Mouse (Mus musculus) stomach, embryonic 16.5 days (tissue): ENCODE results near the gene Dctn1. TPM values are rescaled to one million over a fixed set of nuclear protein-coding genes. Genes with fewer than 3 reads are reported as not detected.

Source experiments
- ATAC-seq: fragments of 200-750 bp; cut with Nextera tagmentation; 2 replicates; pipeline ENCODE4 v1.8.0; 2017; ENCODE audit warnings: moderate number of reproducible peaks, moderate TSS enrichment; ENCODE audit not compliant: insufficient read depth, low FRiP score
- H3K27ac ChIP-seq: fragments of 300-500 bp; sonication (generic); 2 replicates; pipeline ENCODE4 v1.5.1; 2014; ENCODE audit warnings: low read length
- H3K27me3 ChIP-seq: fragments of 300-500 bp; sonication (generic); 2 replicates; pipeline ENCODE4 v1.6.1; 2014; ENCODE audit warnings: low read length, control low read depth, mixed read lengths; ENCODE audit not compliant: control insufficient read depth, insufficient read depth
- H3K36me3 ChIP-seq: fragments of 300-500 bp; sonication (generic); 2 replicates; pipeline ENCODE4 v1.6.1; 2014; ENCODE audit warnings: low read length; ENCODE audit not compliant: control insufficient read depth, insufficient read depth
- H3K4me1 ChIP-seq: fragments of 300-500 bp; sonication (generic); 2 replicates; pipeline ENCODE4 v1.6.1; 2014; ENCODE audit warnings: low read length, control low read depth, mixed read lengths; ENCODE audit not compliant: control insufficient read depth, insufficient read depth
- H3K4me2 ChIP-seq: fragments of 300-500 bp; sonication (generic); 2 replicates; pipeline ENCODE4 v1.6.1; 2014; ENCODE audit warnings: low read depth, low read length, mixed read lengths
- H3K4me3 ChIP-seq: fragments of 300-500 bp; sonication (generic); replicated peaks from 2 replicates; pipeline ENCODE4 v1.5.1; 2014; ENCODE audit warnings: mild to moderate bottlenecking, low read length
- H3K9ac ChIP-seq: fragments of 300-500 bp; sonication (generic); 2 replicates; pipeline ENCODE4 v1.6.1; 2014; ENCODE audit warnings: low read length
- H3K9me3 ChIP-seq: fragments of 300-500 bp; sonication (generic); replicated peaks from 2 replicates; pipeline ENCODE4 v1.6.1; 2016; ENCODE audit warnings: low read length, control low read depth; ENCODE audit not compliant: control insufficient read depth
- WGBS: fragments of 180-500 bp; shearing (Covaris S2); extraction: QIAGEN DNeasy Blood & Tissue Kit; methylation state at CpG from one replicate; pipeline ENCODE4 v1.1.7; 2014; 5-methylcytosine and 5-hydroxymethylcytosine counted together
- polyA plus RNA-seq: library from polyadenylated mRNA; unstranded; fragments of >200 nt; fragmentation: Nextera tagmentation; extraction: Ambion mirVana; gene quantifications from 2 replicates; pipeline ENCODE4 v1.2.1, GENCODE M21; 2015

The Dctn1 gene
- polyA plus RNA-seq, 1 experiment from 2014 or later: 74.1 TPM

- WGBS: 10% methylated on average over 41 of the region's 41 CpGs
- Histone ChIP-seq H3K4me2 (peak overlapping the region; percentile 57), H3K4me3 (peak overlapping the region; percentile 30), H3K9me3 (no peaks in the 10 kb centered on the region), H3K27me3 (no peaks in the 10 kb centered on the region), H3K9ac (peak overlapping the region; percentile 64), H3K36me3 (0 out of 2 replicates have a peak, but pooled peaks cover 2% of the 10 kb centered on the region), H3K27ac (peak overlapping the region; percentile 61), H3K4me1 (peaks cover 28% of the 10 kb centered on the region)
- no peak for ATAC-seq
Measured at GRCm38 (mm10) chr6:83142211-83142731, 23.4 kb upstream of the Dctn1 start.

GRCm38 (mm10) chr6:83142886-83143285 lies 22.8 kb upstream of the Dctn1 start:
- peak overlapping the region; percentile 57 for H3K4me2 ChIP-seq
- H3K27ac ChIP-seq: peak overlapping the region; percentile 61
- no peaks in the 10 kb centered on the region for H3K9me3 ChIP-seq
- H3K4me3 ChIP-seq: no peak overlapping the region
- 50% methylated on average over 11 of the region's 11 CpGs for WGBS
- no peak for ATAC-seq
- H3K27me3 ChIP-seq: no peaks in the 10 kb centered on the region
- H3K9ac ChIP-seq: peak overlapping the region; percentile 64; the same call in 1 of the 2 replicates
- peaks cover 25% of the 10 kb centered on the region for H3K4me1 ChIP-seq
- H3K36me3 ChIP-seq: 0 out of 2 replicates have a peak, but pooled peaks cover 4% of the 10 kb centered on the region

- Histone ChIP-seq H3K36me3 (0 out of 2 replicates have a peak, but pooled peaks cover 4% of the 10 kb centered on the region), H3K4me1 (peaks cover 13% of the 10 kb centered on the region), H3K9me3 (no peaks in the 10 kb centered on the region), H3K4me2 (no peak overlapping the region), H3K27me3 (no peaks in the 10 kb centered on the region), H3K9ac (no peak overlapping the region), H3K27ac (no peak overlapping the region), H3K4me3 (no peak overlapping the region)
- ATAC-seq: no peak
- 41% methylated on average over 2 of the region's 2 CpGs for WGBS
Measured at GRCm38 (mm10) chr6:83145209-83145608, 20.5 kb upstream of the Dctn1 start.

GRCm38 (mm10) chr6:83145805-83146204 lies 19.9 kb upstream of the Dctn1 start:
- WGBS: 62% methylated on average over 9 of the region's 9 CpGs
- no peak for ATAC-seq
- Histone ChIP-seq H3K4me1 (peaks cover 13% of the 10 kb centered on the region), H3K4me3 (no peak overlapping the region), H3K27me3 (no peaks in the 10 kb centered on the region), H3K36me3 (0 out of 2 replicates have a peak, but pooled peaks cover 4% of the 10 kb centered on the region), H3K27ac (peak overlapping the region; percentile 21; the same call in 1 of the 2 replicates), H3K4me2 (no peak overlapping the region), H3K9ac (0 out of 2 replicates have a peak overlapping the region, but pooled peaks have one; percentile 25), H3K9me3 (no peaks in the 10 kb centered on the region)

- WGBS: 56% methylated on average over 7 of the region's 7 CpGs
- H3K27ac ChIP-seq: no peak overlapping the region
- H3K36me3 ChIP-seq: 0 out of 2 replicates have a peak, but pooled peaks cover 4% of the 10 kb centered on the region
- H3K27me3 ChIP-seq: no peaks in the 10 kb centered on the region
- no peak for ATAC-seq
- no peaks in the 10 kb centered on the region for H3K9me3 ChIP-seq
- H3K4me1 ChIP-seq: peaks cover 5% of the 10 kb centered on the region; the same call in 1 of the 2 replicates
- H3K4me3 ChIP-seq: no peak overlapping the region
- no peak overlapping the region for H3K4me2 ChIP-seq
- H3K9ac ChIP-seq: no peak overlapping the region
Measured at GRCm38 (mm10) chr6:83147280-83147679, 18.4 kb upstream of the Dctn1 start.

- Histone ChIP-seq H3K36me3 (0 out of 2 replicates have a peak, but pooled peaks cover 4% of the 10 kb centered on the region), H3K4me1 (peaks cover 9% of the 10 kb centered on the region; the same call in 1 of the 2 replicates), H3K9me3 (no peaks in the 10 kb centered on the region), H3K27ac (no peak overlapping the region), H3K4me3 (no peak overlapping the region), H3K9ac (no peak overlapping the region), H3K4me2 (no peak overlapping the region), H3K27me3 (0 out of 2 replicates have a peak, but pooled peaks cover 4% of the 10 kb centered on the region)
- WGBS: 39% methylated on average over 8 of the region's 8 CpGs
- ATAC-seq: no peak
Measured at GRCm38 (mm10) chr6:83151721-83152120, 14.0 kb upstream of the Dctn1 start.

GRCm38 (mm10) chr6:83153038-83153437 lies 12.7 kb upstream of the Dctn1 start:
- no peak overlapping the region for H3K4me3 ChIP-seq
- no peak overlapping the region for H3K27ac ChIP-seq
- H3K27me3 ChIP-seq: 0 out of 2 replicates have a peak, but pooled peaks cover 4% of the 10 kb centered on the region
- no peak for ATAC-seq
- no peaks in the 10 kb centered on the region for H3K36me3 ChIP-seq
- H3K4me1 ChIP-seq: peaks cover 9% of the 10 kb centered on the region; the same call in 1 of the 2 replicates
- no peaks in the 10 kb centered on the region for H3K9me3 ChIP-seq
- H3K4me2 ChIP-seq: no peak overlapping the region
- WGBS: 84% methylated on average over 12 of the region's 12 CpGs
- no peak overlapping the region for H3K9ac ChIP-seq

- peaks cover 9% of the 10 kb centered on the region; the same call in 1 of the 2 replicates for H3K4me1 ChIP-seq
- no peaks in the 10 kb centered on the region for H3K9me3 ChIP-seq
- H3K27ac ChIP-seq: no peak overlapping the region
- H3K9ac ChIP-seq: no peak overlapping the region
- 73% methylated on average over 5 of the region's 5 CpGs for WGBS
- no peak for ATAC-seq
- 0 out of 2 replicates have a peak, but pooled peaks cover 4% of the 10 kb centered on the region for H3K27me3 ChIP-seq
- H3K4me2 ChIP-seq: no peak overlapping the region
- H3K36me3 ChIP-seq: no peaks in the 10 kb centered on the region
- H3K4me3 ChIP-seq: no peak overlapping the region
Measured at GRCm38 (mm10) chr6:83153485-83153884, 12.2 kb upstream of the Dctn1 start.

- WGBS: 7% methylated on average over 23 of the region's 23 CpGs
- no peaks in the 10 kb centered on the region for H3K36me3 ChIP-seq
- no peak overlapping the region for H3K27ac ChIP-seq
- peaks cover 9% of the 10 kb centered on the region; the same call in 1 of the 2 replicates for H3K4me1 ChIP-seq
- peak overlapping the region; percentile 61 for H3K4me3 ChIP-seq
- H3K27me3 ChIP-seq: peaks cover 6% of the 10 kb centered on the region
- H3K4me2 ChIP-seq: peak overlapping the region; percentile 96
- ATAC-seq: no peak; the same call in 1 of the 2 replicates
- no peaks in the 10 kb centered on the region for H3K9me3 ChIP-seq
- peak overlapping the region; percentile 71 for H3K9ac ChIP-seq
Measured at GRCm38 (mm10) chr6:83155552-83156238, 10.0 kb upstream of the Dctn1 start.
